Mouse (Mus musculus) hindbrain, embryonic 12.5 days (tissue): ENCODE measurements around the gene Prep. TPM values are rescaled to one million over a fixed set of nuclear protein-coding genes. Genes with fewer than 3 reads are reported as not detected.

Source experiments
- ATAC-seq: fragments of 200-750 bp; cut with Nextera tagmentation; 2 replicates; pipeline ENCODE4 v1.8.0; 2017; ENCODE audit warnings: moderate TSS enrichment; ENCODE audit not compliant: low FRiP score
- H3K27ac ChIP-seq: fragments of 300-500 bp; sonication (generic); 2 replicates; pipeline ENCODE4 v1.5.1; 2016; ENCODE audit warnings: mild to moderate bottlenecking
- H3K27me3 ChIP-seq: fragments of 300-500 bp; sonication (generic); 2 replicates; pipeline ENCODE4 v1.6.1; 2016; ENCODE audit warnings: mild to moderate bottlenecking
- H3K36me3 ChIP-seq: fragments of 300-500 bp; sonication (generic); 2 replicates; pipeline ENCODE4 v1.6.1; 2016; ENCODE audit warnings: mild to moderate bottlenecking
- H3K4me1 ChIP-seq: fragments of 300-500 bp; sonication (generic); 2 replicates; pipeline ENCODE4 v1.6.1; 2016
- H3K4me2 ChIP-seq: fragments of 300-500 bp; sonication (generic); replicated peaks from 2 replicates; pipeline ENCODE4 v1.6.1; 2016; ENCODE audit warnings: mild to moderate bottlenecking
- H3K4me3 ChIP-seq: fragments of 300-500 bp; sonication (generic); 2 replicates; pipeline ENCODE4 v1.5.1; 2016; ENCODE audit warnings: mild to moderate bottlenecking
- H3K9ac ChIP-seq: fragments of 300-500 bp; sonication (generic); 2 replicates; pipeline ENCODE4 v1.6.1; 2016; ENCODE audit warnings: mild to moderate bottlenecking, moderate library complexity
- H3K9me3 ChIP-seq: fragments of 300-500 bp; sonication (generic); replicated peaks from 2 replicates; pipeline ENCODE4 v1.6.1; 2016; ENCODE audit warnings: mild to moderate bottlenecking
- whole genome bisulfite sequencing: fragments of 180-500 bp; shearing (Covaris S2); methylation state at CpG from one replicate; pipeline ENCODE4 v1.1.7; 2016; 5-methylcytosine and 5-hydroxymethylcytosine counted together
- polyA plus RNA-seq: library from polyadenylated mRNA; unstranded; fragments of >200 nt; fragmentation: Nextera tagmentation; extraction: Ambion mirVana; gene quantifications from 2 replicates; pipeline ENCODE4 v1.2.1, GENCODE M21; 2016

The Prep gene
- polyA plus RNA-seq, 1 experiment from 2014 or later = 29.0 TPM

DNA sequence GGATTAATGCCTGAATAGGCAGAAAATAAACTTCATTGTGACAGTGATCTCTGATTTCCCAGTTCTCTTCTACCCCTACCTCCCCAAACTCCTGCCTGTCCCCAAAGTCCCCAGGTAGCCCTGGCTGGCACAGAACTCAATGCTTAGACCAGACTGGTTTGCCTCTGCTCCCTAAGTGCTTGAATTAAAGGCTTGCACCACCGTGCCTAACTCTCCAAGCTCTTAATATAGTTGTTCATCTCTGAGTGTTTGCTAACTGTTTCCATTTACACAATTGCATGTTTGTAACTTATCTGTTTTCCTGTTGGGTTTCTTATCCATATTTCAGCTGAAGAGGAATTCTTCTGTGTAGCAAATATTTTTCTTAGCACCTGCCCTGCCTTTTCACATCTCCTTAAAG, 6.2 kb upstream of the Prep start:
- Histone ChIP-seq H3K27ac (no peak overlapping the region), H3K9me3 (no peaks in the 10 kb centered on the region; the same call in 1 of the 2 replicates), H3K4me3 (no peak overlapping the region), H3K9ac (no peak overlapping the region), H3K27me3 (no peaks in the 10 kb centered on the region), H3K4me2 (no peak overlapping the region), H3K4me1 (no peaks in the 10 kb centered on the region), H3K36me3 (no peaks in the 10 kb centered on the region)
- ATAC-seq = no peak
- 73% methylated on average over 1 of the region's 1 CpGs for WGBS

DNA sequence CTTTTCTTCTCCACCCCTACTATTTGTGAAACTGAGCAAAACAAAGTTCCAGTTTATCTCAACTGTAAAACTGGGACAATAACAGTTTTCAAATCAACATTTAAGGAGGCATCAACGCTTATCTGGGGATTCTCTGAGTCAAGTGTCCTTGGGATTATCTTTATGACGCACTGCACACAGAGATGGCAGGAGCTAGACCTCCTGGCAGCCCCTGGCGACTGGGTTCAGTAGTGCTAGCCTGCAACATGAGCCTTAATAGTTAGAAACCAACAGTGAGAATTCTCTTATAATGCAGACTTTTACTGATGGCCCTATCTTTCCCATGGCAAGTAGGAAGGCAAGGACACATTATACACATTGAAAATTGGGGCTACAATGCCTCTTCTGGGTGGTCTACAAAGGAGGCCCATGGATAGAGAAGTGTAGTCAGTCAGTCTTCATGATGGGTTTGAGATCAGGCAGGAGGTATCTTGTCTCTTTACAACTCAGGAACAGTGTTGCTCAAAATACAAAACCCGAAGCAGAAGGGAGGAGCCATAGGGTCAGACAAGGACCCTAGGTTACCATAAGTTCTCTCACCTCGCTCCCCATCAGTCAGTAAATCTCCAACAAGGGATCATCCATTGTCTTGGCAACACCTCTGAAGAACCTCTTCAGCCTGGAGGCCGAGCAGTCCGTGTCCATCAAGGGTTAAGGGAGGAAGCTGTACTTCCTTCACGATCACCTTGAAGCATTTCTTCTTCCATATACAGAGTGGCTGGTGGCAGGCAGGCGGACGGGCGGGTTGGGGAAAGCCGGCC, 672 bp upstream of the Prep start:
- 17% methylated on average over 12 of the region's 12 CpGs for WGBS
- Histone ChIP-seq H3K27ac (peak overlapping the region; percentile 84), H3K9me3 (no peaks in the 10 kb centered on the region), H3K4me1 (peaks cover 32% of the 10 kb centered on the region), H3K4me3 (peak overlapping the region; percentile 94), H3K9ac (peak overlapping the region; percentile 96), H3K4me2 (peak overlapping the region; percentile 60), H3K36me3 (no peaks in the 10 kb centered on the region), H3K27me3 (no peaks in the 10 kb centered on the region)
- no peak; the same call in 1 of the 2 replicates for ATAC-seq

DNA sequence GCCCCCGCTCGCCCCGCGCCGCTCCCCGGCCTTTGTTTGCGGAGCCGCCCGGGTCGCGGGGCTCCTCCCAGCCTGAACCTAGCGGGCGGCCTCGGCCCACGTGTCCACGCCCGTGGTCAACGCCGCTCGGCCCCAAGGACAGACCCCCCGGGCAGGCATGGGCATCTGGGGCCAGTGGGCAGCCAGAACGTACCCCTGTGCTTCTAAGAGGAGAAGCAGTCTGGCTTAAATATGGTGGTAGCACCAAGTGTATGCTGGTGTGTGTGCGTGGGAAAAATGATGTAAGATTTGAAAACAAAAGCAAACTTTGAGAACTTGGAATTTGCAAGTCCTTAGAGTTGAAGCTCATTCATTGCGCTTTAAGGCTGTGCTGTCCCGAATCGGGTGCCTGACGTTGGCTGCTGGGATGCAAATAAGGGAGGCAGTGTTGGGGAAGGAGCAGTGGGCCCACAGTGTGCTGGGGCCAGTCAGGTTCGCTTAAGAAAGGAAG, 478 bp downstream of the Prep start:
- Histone ChIP-seq H3K4me1 (peaks cover 32% of the 10 kb centered on the region), H3K9me3 (no peaks in the 10 kb centered on the region), H3K36me3 (peaks cover 6% of the 10 kb centered on the region; the same call in 1 of the 2 replicates), H3K27ac (peak overlapping the region; percentile 84), H3K4me2 (peak overlapping the region; percentile 60), H3K4me3 (peak overlapping the region; percentile 94), H3K9ac (peak overlapping the region; percentile 96), H3K27me3 (no peaks in the 10 kb centered on the region)
- peak; percentile 68 for ATAC-seq
- WGBS = under 1% methylated on average over 28 of the region's 28 CpGs

DNA sequence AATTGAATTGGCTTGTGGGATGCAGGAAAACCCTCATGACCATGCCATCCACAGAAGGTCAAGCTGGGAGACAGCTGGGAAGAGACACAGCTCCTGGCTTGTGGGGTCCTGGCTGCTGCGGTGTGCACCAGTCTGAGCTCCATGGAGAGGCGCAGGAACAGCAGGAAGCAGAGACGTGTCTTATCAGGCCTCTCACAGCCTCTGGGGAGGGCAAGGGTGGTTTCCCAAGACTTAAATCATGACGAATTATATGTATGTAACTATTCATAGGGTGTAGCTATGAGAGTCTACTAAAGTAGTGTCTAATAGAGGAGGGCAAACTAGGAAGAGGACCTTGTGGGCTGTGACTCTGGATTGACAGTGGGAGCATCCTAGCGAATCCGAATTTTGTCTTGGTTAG, 2.6 kb downstream of the Prep start:
- Histone ChIP-seq H3K36me3 (peaks cover 23% of the 10 kb centered on the region), H3K27ac (no peak overlapping the region), H3K9me3 (no peaks in the 10 kb centered on the region), H3K9ac (no peak overlapping the region), H3K4me2 (peak overlapping the region; percentile 15; the same call in 1 of the 2 replicates), H3K27me3 (no peaks in the 10 kb centered on the region), H3K4me3 (no peak overlapping the region), H3K4me1 (peaks cover 34% of the 10 kb centered on the region)
- no peak for ATAC-seq
- WGBS = 83% methylated on average over 6 of the region's 6 CpGs

DNA sequence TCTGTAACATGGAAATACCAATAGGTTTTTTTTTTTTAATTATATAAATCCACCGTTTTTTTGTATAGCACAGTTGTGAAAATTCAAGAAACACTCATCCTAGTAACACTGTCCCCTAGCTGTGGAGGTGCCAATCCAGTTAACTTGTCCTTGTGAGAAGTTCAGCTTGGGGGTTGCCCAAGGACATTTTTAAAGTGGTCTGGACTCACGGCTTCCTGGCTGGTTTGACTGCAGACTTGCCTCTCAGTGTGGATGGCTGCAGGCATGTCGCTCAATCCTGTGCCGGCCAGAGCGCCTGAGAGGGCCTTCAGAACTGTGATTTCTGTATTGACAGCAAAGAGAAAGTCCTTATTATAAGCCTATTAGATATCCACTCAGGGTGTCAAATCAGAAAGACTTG, 3.4 kb downstream of the Prep start:
- H3K27me3 ChIP-seq = no peaks in the 10 kb centered on the region
- H3K4me1 ChIP-seq = peaks cover 34% of the 10 kb centered on the region
- WGBS = 87% methylated on average over 5 of the region's 5 CpGs
- no peak overlapping the region for H3K27ac ChIP-seq
- no peak overlapping the region for H3K9ac ChIP-seq
- no peak overlapping the region for H3K4me2 ChIP-seq
- peaks cover 23% of the 10 kb centered on the region for H3K36me3 ChIP-seq
- H3K4me3 ChIP-seq = no peak overlapping the region
- no peaks in the 10 kb centered on the region for H3K9me3 ChIP-seq
- no peak for ATAC-seq

DNA sequence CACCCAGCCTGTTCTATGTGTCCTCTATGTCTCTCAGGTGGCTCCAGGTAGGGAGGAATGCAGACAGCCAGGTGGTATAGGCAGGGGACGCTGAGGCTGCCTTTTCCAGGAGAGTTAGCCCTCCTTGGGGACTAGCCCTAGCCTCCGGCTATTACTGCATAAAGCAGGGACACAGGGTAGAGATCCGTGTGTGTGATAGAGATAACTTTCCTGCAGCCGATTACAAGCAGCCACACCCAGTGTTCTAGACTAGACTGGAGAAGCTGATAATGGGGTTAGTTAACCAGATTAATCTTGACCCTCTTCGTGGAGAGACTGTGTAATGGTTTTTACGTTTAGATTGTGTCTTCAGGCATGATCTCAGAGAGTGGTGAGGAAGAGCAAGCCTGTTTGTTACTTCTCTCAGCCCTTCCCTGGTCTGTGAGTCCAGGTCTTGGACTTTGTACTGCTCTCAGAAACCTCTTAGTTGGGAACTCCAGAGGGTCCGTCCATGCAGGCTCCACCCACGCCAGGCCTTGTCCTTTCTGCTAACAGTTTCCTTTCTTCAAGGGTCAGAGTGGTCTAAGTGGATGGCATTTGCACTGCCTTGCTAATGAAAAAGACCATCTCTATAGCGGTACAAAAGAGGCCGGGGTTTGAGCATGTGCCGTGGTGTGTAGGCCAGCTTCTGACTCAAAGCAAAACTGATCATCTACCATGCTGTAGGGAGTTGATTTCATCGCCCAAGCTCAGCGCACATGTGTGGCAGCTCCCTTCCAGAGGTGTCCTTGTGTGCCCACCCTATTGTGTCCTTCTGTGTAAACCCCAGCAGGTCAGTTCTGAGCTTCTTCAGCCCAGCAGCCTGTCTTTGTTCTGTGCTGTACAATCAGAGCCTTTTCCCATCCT, 4.2 kb downstream of the Prep start:
- 80% methylated on average over 13 of the region's 13 CpGs for WGBS
- Histone ChIP-seq H3K27me3 (no peaks in the 10 kb centered on the region), H3K9ac (no peak overlapping the region), H3K4me3 (no peak overlapping the region), H3K4me1 (peaks cover 34% of the 10 kb centered on the region), H3K36me3 (peaks cover 26% of the 10 kb centered on the region), H3K4me2 (no peak overlapping the region), H3K27ac (no peak overlapping the region), H3K9me3 (no peaks in the 10 kb centered on the region)
- no peak for ATAC-seq

DNA sequence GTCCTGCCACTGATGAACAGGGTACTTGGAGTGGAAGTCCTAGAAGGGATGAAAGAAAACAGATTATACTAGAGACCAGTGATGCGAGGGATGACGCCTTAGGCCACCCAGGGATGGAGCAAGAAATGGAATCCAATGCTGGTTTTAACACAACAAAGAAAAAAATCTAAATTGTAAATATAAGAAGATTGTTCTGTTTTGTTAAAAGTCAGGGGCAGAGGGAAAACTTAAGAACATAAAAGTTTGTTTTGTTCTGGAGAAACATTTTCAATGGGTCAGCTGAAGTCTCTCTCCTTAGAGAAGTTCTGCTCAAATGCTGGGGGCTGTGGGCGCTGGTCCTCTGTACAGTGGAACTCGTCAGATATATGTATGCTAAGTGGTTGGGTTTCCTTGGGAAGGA, 5.3 kb downstream of the Prep start:
- H3K4me1 ChIP-seq = peaks cover 39% of the 10 kb centered on the region
- H3K9ac ChIP-seq = no peak overlapping the region
- H3K9me3 ChIP-seq = no peaks in the 10 kb centered on the region
- no peak for ATAC-seq
- no peak overlapping the region for H3K4me3 ChIP-seq
- no peak overlapping the region for H3K4me2 ChIP-seq
- no peaks in the 10 kb centered on the region for H3K27me3 ChIP-seq
- 87% methylated on average over 4 of the region's 4 CpGs for WGBS
- no peak overlapping the region for H3K27ac ChIP-seq
- H3K36me3 ChIP-seq = peaks cover 26% of the 10 kb centered on the region

DNA sequence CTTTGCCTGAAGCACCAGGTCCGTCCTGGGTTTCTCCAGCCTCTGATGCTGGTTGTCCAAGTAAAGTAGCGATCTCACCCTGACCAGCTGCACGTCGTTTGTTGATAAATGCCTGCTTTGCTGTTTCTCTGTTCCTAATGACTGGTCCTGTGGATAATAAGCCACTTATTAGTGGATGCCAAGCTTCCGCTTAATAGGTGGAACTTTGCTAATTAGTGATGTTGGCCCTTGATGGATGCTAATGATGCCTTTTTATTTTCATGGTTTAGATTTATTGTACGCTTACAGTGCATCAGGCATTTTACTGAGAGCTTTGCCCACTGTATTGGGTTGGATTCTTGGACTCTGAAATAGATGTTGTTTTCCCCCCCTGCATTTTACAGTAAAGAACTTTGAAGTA, 7.5 kb downstream of the Prep start:
- Histone ChIP-seq H3K9ac (no peak overlapping the region), H3K27me3 (no peaks in the 10 kb centered on the region), H3K36me3 (peaks cover 32% of the 10 kb centered on the region), H3K4me1 (peaks cover 20% of the 10 kb centered on the region), H3K9me3 (no peaks in the 10 kb centered on the region), H3K27ac (no peak overlapping the region), H3K4me2 (no peak overlapping the region), H3K4me3 (no peak overlapping the region)
- WGBS = 72% methylated on average over 6 of the region's 6 CpGs
- ATAC-seq = no peak

DNA sequence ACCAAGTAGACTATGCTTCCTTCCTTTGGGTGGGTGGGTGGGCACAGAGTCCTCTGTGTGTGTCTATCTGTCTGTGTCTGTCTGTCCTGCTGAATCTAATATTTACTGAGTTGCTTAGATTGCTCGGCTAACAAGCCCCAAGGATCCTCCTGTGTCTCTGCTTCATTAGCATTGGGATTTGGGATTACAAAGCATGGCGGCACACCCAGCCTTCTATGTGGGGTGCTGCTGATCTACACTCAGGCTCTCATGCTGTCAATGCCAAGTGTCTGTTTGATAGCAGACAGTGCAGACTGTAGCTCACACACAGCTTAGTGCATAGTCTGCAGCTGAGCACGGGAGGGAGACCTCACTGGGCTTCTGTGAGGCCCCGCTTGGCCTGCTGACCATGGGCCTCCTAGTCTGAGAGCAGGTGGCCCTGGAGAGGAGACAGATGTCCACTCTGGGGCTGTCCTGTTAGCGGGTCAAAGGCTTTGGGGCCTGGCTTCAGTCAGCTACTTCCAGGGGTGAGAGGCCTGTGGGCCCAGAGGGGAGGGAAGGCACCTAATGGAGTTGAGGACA, 8.6 kb downstream of the Prep start:
- H3K4me3 ChIP-seq = no peak overlapping the region
- peak; percentile 7; the same call in 1 of the 2 replicates for ATAC-seq
- peaks cover 17% of the 10 kb centered on the region for H3K4me1 ChIP-seq
- no peaks in the 10 kb centered on the region for H3K27me3 ChIP-seq
- 68% methylated on average over 5 of the region's 5 CpGs for WGBS
- no peak overlapping the region for H3K9ac ChIP-seq
- no peaks in the 10 kb centered on the region for H3K9me3 ChIP-seq
- H3K36me3 ChIP-seq = peaks cover 37% of the 10 kb centered on the region
- no peak overlapping the region for H3K4me2 ChIP-seq
- H3K27ac ChIP-seq = 0 out of 2 replicates have a peak overlapping the region, but pooled peaks have one; percentile 44

DNA sequence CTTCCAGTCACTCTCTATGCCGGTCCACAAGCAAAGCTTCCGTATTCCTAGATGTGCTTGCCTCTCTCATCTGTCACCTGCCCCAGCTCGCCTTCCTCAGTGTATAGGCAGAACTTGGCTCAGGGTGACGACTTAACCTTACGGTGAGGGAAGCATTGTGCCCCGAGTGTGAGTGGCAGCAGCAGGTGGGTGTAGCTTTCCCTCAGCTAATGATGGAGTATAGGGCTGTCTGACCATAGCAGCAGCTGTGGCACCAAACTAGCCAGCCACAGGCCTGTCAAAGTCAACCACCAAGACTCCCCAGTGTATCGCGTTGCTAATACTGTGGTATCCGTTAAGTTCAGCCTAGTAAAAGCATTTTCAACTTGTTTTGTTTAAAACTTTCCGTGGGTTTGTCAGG, 9.6 kb downstream of the Prep start:
- H3K9me3 ChIP-seq = no peaks in the 10 kb centered on the region
- no peak overlapping the region for H3K27ac ChIP-seq
- 71% methylated on average over 10 of the region's 10 CpGs for WGBS
- no peak overlapping the region for H3K4me2 ChIP-seq
- H3K4me1 ChIP-seq = peaks cover 13% of the 10 kb centered on the region
- no peak overlapping the region for H3K4me3 ChIP-seq
- no peak; the same call in 1 of the 2 replicates for ATAC-seq
- H3K27me3 ChIP-seq = no peaks in the 10 kb centered on the region
- H3K36me3 ChIP-seq = peaks cover 37% of the 10 kb centered on the region
- H3K9ac ChIP-seq = no peak overlapping the region

DNA sequence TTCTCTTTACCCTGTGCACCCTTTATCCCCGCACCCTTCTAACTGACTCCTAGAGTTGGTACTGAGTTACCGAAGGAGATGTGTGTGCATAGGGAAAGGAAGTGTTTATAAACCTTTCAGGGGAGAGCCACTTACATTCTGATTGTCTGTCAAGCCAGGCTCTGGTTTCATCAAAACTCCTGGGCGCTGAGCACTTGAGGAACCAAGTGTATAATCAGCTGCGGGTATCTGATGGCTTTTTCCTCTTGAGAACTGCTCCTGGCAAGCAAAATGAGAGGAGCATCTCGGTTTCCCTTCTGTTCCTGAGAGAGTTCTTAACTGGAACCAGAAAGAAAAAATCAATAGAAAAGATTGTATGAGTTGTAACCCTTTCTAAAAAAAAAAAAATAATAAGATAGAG, 10.3 kb downstream of the Prep start:
- Histone ChIP-seq H3K9me3 (no peaks in the 10 kb centered on the region), H3K9ac (no peak overlapping the region), H3K4me2 (no peak overlapping the region), H3K27ac (no peak overlapping the region), H3K27me3 (no peaks in the 10 kb centered on the region), H3K36me3 (peaks cover 33% of the 10 kb centered on the region; the same call in 1 of the 2 replicates), H3K4me1 (peaks cover 13% of the 10 kb centered on the region), H3K4me3 (no peak overlapping the region)
- ATAC-seq = no peak
- 71% methylated on average over 5 of the region's 5 CpGs for WGBS

DNA sequence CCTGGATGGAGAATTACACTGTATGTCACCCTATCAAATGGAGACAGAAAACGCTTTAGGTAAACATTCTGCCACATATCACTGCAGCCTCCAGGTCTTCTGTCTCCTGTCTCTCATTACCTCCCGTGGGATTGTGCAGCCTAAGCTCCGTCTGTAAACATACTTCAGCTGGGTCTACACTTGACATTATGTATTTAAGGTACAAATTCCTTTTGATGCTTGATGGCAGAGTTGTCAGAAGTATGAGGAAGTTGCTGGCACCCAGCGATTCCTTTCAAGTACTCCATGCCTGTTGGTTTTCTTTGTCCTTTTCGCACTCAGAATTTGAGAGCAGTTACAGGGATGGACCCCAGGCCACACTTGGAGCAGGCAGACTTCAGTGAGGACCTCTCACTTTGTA, 12.8 kb downstream of the Prep start:
- ATAC-seq = no peak
- H3K27ac ChIP-seq = no peak overlapping the region
- no peak overlapping the region for H3K9ac ChIP-seq
- no peaks in the 10 kb centered on the region for H3K9me3 ChIP-seq
- H3K36me3 ChIP-seq = peaks cover 14% of the 10 kb centered on the region; the same call in 1 of the 2 replicates
- H3K4me1 ChIP-seq = peaks cover 21% of the 10 kb centered on the region
- no peaks in the 10 kb centered on the region for H3K27me3 ChIP-seq
- 80% methylated on average over 5 of the region's 5 CpGs for WGBS
- H3K4me3 ChIP-seq = no peak overlapping the region
- no peak overlapping the region for H3K4me2 ChIP-seq
